Mouse (Mus musculus) CH12F3 (cell line): ENCODE measurements around the gene Itga4.

Experiments used
- in situ Hi-C: fragments of 300-500 bp; cut with MboI; formaldehyde crosslinking; loops from 2 replicates; pipeline ENCODE4 v1.14.3; 2020; ENCODE audit warnings: low sequenced_read_pairs

The Itga4 gene

GRCm38 (mm10) chr2:79351179-79352099 lies 96.2 kb downstream of the Itga4 start:
- in situ Hi-C loops, result loop anchor here (25.0 kb wide), 1 partner anchor 436 kb away; no protein-coding TSS in a partner anchor

- in situ Hi-C loops, result loop anchor here (25.0 kb wide), 1 partner anchor 435 kb away; no protein-coding TSS in a partner anchor
Observed at GRCm38 (mm10) chr2:79352100-79352802, 97.0 kb downstream of the Itga4 start.

GRCm38 (mm10) chr2:79354773-79355172 lies 99.5 kb downstream of the Itga4 start:
- in situ Hi-C loops, result loop anchor here (25.0 kb wide), 1 partner anchor 433 kb away; no protein-coding TSS in a partner anchor

GRCm38 (mm10) chr2:79357835-79358234 lies 102.6 kb downstream of the Itga4 start:
- in situ Hi-C loops, result loop anchor here (25.0 kb wide), 1 partner anchor 429 kb away; no protein-coding TSS in a partner anchor

- in situ Hi-C loops, result loop anchor here (25.0 kb wide), 1 partner anchor 425 kb away; no protein-coding TSS in a partner anchor
Observed at GRCm38 (mm10) chr2:79362029-79362428, 106.8 kb downstream of the Itga4 start.

- in situ Hi-C loops, result loop anchor here (25.0 kb wide), 1 partner anchor 423 kb away; no protein-coding TSS in a partner anchor
Observed at GRCm38 (mm10) chr2:79363920-79364319, 108.7 kb downstream of the Itga4 start.

- in situ Hi-C loops, result loop anchor here (25.0 kb wide), 1 partner anchor 420 kb away; no protein-coding TSS in a partner anchor
Observed at GRCm38 (mm10) chr2:79367451-79368450, 112.5 kb downstream of the Itga4 start.

- in situ Hi-C loops, result loop anchor here (25.0 kb wide), 1 partner anchor 419 kb away; no protein-coding TSS in a partner anchor
Observed at GRCm38 (mm10) chr2:79368661-79369060, 113.4 kb downstream of the Itga4 start.

- in situ Hi-C loops, result loop anchor here (25.0 kb wide), 1 partner anchor 418 kb away; no protein-coding TSS in a partner anchor
Observed at GRCm38 (mm10) chr2:79369061-79369524, 113.9 kb downstream of the Itga4 start.

- in situ Hi-C loops, result loop anchor here (10.0 to 25.0 kb wide), 2 partner anchors 125 to 417 kb away; no protein-coding TSS in a partner anchor
Observed at GRCm38 (mm10) chr2:79369905-79370304, 114.7 kb downstream of the Itga4 start.

- in situ Hi-C loops, result loop anchor here (10.0 to 25.0 kb wide), 2 partner anchors 124 to 416 kb away; no protein-coding TSS in a partner anchor
Observed at GRCm38 (mm10) chr2:79370711-79371312, 115.6 kb downstream of the Itga4 start.

GRCm38 (mm10) chr2:79371326-79372153 lies 116.3 kb downstream of the Itga4 start:
- in situ Hi-C loops, result loop anchor here (10.0 to 25.0 kb wide), 2 partner anchors 123 to 416 kb away; no protein-coding TSS in a partner anchor

- in situ Hi-C loops, result loop anchor here (10.0 to 25.0 kb wide), 2 partner anchors 123 to 415 kb away; no protein-coding TSS in a partner anchor
Observed at GRCm38 (mm10) chr2:79372154-79372467, 116.9 kb downstream of the Itga4 start.

- in situ Hi-C loops, result loop anchor here (10.0 to 25.0 kb wide), 2 partner anchors 122 to 415 kb away; no protein-coding TSS in a partner anchor
Observed at GRCm38 (mm10) chr2:79372486-79373200, 117.4 kb downstream of the Itga4 start.

- in situ Hi-C loops, result loop anchor here (10.0 kb wide), 1 partner anchor 116 kb away; no protein-coding TSS in a partner anchor
Observed at GRCm38 (mm10) chr2:79378346-79379086, 123.3 kb downstream of the Itga4 start.
